Mouse (Mus musculus) granulocyte monocyte progenitor cell, adult 5-6 weeks (primary cell): Measurements from ENCODE around the gene Ldhd. TPM values are rescaled to one million over a fixed set of nuclear protein-coding genes. Genes with fewer than 3 reads are reported as not detected.

Source experiments
- ATAC-seq: replicated peaks from 2 replicates; pipeline ENCODE4 v1.8.0; 2016; ENCODE audit warnings: mild to moderate bottlenecking, moderate TSS enrichment, inconsistent platforms; ENCODE audit not compliant: poor library complexity, severe bottlenecking
- total RNA-seq, 2 experiments: library from RNA; stranded (forward) in 1 of 2; stranded (reverse) in 1 of 2; fragments of 200-712, 200-1000 nt in 1 of 2; fragments of >200 nt in 1 of 2; fragmentation: Nextera tagmentation in 1 of 2; gene quantifications; 2 replicates each; pipeline ENCODE4 v1.2.3; 2014 to 2017

The Ldhd gene
- total RNA-seq, 2 experiments from 2014 or later = not detected

DNA sequence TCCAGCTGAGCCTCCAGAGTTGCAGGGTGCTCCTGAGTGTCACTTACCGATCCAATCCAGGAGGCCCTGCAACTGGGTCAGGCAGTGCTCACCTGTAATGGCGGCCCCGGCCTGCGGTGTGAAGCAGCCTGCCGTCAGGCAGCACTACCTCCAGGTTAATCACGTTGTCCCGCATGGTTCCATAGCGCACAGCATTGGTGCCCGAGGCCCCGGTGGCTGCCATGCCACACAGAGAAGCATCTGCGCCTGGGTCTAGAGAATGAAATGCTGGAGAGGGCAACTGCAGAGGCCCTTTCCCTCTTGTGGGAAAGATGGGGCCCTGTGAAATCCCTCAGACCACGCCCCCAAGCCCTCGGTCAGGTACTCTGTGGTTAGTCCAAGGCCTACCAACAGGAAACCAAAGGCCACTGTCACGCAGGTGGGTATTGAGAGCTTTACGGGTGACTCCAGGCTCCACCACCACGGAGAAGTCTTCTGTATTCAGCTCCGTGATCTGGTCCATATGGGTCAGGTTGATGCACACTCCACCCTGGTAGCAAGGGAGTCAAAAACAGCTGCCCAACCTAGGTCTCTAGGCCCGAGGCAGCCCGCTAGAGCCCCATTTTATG lies 1.2 kb downstream of the Ldhd start:
- ATAC-seq = no peak; the same call in 1 of the 2 replicates

DNA sequence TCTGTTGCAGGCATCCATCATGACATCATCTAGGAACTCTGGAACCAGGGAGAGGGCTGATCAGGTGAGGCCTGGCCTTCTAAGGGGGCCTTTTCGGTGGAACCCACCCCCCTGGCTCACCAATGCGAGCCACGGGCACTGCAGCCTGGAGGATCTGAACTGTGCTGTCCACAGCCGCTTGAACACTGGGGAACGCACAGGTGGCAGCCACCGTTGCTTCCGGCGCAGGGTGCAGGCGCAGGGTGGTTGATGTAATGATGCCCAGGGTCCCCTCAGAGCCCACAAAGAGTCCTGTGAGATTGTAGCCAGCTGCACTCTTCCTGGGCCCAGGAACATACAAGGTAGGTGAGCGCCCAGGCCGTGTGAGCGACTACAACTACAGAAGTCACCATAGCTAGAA lies 1.8 kb downstream of the Ldhd start:
- ATAC-seq = no peak

DNA sequence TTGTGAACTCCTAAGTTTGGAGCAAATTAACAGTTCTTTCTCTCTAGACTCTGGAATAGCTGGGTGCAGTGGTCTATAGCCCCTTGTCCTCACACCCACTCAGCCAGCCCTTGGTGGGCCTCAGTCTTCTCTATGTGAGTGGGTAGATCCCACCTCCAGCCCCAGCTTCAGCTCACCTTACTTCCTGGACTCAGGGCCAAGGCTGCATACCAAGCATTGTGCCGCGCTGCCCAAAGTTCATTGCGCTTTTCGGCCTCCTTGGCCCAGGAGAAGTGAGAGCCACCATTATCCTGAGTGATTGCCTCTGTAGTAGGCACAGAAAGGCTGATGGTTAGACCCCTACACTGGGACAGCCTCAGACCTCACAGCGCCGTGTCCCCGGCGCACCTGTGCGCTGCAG lies 2.3 kb downstream of the Ldhd start:
- ATAC-seq = no peak

DNA sequence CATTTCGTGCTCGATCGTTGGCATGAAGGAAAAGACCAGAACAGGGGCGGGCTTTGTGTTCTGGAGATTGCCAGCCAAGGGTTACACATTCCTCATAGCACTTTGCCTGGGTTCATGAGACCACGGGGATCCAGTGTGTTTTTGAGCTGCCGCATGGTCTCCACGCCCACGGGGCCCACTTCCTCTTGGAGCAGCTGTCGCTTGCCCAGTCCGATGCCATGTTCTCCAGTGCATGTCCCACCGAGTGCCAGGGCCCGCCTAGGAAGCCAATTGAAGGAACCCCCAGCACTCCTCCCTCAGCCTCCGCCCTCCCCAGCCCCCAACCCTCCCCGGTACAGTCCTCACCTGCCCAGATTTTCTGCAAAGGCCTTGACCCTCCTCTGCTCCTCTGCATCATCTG lies 3.2 kb downstream of the Ldhd start:
- ATAC-seq = peak; percentile 23; the same call in 1 of the 2 replicates

DNA sequence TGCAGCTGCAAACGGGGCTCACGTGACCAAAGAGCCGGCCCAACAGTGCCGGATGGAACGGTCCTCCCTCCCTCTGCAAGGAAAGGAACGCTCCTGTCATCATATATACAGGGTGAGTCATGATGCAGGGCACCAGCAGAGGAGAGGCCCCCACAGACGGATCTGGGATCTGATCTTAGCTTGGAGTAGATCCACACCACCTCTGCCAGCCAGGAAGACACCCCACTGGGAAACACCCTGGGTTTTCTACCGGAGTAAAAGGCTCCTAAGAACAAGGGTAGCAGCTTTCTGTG lies 3.7 kb downstream of the Ldhd start:
- ATAC-seq = no peak

DNA sequence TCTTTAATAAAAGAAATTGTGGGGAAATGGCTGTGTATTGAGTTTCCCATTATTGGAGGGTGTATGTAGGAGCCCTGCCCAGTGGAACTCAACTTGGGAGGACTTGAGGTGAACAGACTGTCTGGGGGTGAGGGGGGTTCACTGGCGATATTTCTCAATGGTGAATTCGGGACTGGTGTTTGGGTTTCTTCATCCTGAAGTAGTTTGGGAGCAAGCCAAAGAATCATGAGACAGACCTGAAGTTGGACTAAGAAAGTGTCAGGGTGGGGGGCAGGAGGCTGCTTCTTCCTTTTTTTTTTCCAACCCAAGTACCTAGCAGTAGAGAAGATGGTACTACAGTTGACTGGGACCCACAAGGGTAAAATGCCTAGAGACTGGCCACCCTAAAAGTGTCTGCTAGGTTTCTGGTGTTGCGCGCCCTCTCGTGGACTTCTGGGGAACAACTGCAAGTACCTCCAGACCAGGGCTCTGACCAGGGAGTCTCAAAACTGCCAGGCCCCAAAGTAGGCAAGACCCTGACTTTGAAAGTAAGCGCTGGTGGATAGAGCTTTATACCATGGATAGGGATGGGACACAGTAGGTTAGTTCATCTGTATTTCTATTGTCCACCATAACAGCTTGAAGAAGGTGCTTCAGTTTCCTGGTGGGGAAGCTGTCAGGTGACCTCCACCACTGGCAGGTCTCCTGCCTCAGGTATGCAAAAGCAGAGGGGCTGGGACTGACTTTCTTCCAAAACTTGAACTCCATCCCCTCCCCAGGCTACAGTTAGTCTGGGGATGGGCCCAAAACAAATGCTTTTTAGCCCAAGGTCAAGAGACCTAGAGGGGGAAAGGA lies 4.3 kb downstream of the Ldhd start:
- peak; percentile 52 for ATAC-seq

DNA sequence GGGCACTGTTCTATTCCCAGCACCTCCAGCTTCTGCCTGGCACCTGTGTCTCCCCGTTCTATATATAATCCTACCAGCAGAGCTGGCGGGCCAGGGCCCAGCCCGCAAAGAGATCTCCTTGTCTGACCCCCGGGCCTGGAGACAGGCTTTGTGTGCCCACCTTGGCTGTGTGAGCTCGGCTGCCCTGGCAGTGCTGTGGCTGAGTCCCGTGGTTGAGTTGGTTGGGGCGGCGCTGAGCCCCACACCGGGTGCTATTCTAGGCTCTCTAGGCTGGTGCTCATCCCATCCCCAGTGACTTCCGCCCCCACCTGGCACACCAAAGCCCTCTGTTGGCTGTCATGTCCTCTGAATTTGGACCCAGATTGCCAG lies 5.3 kb downstream of the Ldhd start:
- ATAC-seq = no peak

DNA sequence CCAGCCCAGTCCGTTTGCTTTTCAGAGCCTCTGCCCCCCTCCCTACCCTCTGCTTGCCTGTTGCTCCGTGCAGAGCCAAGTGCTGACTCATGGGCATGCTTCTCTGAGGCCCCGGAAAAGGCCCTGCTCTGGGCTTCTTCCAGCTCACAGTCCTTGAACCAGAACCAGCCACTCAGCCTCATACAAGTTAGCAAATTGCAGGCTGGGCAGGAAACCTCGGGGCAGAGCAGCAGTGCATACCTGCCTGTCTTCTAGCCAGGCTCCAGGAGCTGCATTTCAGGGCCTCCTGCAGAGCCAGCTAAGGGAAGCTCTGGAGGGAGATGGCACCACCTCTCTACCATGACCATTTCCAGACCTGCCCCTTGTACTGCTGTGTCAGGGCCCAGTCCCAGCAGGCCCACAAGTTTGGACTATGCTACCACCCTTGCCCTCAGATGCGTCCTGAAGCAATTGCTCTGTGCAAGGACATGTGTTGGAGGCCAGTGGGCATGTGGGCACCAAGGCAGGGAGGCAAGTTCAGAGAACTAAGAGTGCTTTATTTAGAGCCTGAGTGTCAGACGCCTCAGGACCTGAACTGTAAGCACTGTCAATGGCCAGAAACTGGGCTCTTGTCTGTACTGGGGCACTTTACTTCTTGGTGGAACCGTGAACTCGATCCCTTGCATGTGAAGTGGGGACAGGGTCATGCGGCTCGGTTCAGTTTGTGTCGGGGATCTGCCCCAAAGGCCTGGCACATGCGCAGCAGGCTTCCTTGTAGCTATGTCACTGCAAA lies 5.9 kb downstream of the Ldhd start:
- ATAC-seq = no peak; the same call in 1 of the 2 replicates

DNA sequence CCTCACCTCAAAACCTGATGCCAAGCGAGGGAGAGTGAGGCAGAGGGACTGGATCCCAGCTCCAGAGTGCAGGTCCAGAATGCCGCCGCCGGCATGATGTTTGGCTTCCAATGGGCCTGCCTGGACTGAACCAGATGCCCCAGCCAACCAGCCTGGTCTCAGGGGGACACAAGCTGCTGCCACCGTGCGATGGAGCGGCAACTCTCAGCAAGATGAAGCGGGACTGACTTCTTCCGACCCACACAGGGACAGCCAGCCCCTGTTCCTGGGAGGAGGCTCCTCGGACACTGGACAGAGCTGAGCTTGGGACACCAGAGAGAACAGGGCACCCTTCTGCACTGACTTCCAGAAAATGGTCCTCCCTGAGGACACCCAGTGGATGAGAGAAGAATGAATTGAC lies 7.6 kb downstream of the Ldhd start:
- ATAC-seq = no peak

DNA sequence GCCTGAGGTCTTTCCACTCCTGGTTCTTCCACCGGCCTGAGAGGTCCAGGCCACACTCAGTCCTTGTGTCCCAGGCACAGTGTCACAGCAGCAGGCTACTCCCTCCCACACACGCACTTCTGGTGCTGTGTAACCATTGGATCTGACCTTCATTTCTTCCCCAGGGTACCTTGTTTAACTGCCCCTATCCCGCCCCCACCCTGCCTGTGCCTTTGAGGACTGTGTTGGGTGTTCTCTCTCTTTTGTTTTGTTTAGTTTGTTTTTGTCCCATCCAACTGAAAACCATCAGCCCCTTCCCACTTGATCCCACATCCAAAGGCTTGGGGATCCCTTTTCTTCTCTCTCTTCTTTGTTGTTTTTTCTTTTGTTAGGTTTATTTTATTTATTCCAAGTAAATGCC lies 8.1 kb downstream of the Ldhd start:
- ATAC-seq = no peak

DNA sequence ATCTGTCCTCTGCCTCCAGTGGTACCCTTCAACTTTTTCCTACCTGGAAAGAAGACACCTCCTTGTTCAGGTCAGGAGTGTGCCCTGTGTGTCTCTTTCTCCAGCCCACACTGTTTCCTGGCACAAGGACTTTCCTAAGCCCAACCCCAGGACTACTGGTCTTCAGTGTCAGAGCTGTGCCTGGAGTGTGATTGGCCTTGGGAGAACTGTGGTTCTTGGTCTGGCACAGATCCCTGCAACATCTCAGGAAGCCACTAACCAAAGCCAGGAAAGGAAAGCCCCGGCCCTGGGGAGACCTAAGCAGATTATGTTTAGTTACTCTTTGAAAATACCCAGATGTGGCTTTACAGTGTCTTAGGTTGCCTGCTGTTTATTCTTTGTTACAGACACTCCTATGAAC lies 10.2 kb downstream of the Ldhd start:
- peak; percentile 29 for ATAC-seq

DNA sequence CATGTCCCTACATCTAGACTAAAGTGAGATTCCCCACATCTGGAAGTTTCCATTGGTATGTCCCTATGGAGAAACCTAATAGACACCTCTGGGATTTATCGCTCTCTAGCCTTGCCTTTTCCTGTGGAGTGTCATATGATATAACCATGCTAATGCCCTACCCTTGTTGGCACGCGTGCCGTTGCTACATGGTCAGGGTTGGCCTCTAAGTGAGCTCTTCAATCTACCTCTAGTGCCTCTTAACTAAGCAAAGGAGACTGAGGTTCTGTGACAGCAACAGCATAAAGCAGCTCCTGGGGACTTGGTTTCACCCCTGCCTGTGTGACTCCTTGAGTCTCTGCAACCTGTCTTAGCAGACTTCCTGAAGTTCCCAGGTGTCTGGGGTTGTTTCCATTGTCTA lies 11.9 kb downstream of the Ldhd start:
- ATAC-seq = no peak

DNA sequence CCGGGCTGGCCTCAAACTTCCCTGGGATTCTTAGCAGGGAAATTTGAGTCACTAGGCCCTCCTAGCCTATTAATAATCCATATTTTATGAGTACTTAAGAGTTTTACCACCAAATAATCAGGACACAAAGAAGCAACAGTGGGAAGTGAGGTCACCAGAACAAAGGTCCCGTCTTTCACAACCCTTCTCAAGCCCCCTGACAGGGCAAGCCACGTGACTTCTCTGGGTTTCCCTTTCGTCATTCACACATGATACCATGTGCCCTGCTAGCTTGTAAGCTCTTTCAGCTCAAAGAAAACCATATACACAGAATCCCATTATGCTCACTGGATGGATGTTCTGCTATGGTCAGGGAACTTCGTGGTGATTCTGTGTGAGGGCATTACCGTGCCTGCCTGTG lies 12.4 kb downstream of the Ldhd start:
- peak; percentile 72 for ATAC-seq

DNA sequence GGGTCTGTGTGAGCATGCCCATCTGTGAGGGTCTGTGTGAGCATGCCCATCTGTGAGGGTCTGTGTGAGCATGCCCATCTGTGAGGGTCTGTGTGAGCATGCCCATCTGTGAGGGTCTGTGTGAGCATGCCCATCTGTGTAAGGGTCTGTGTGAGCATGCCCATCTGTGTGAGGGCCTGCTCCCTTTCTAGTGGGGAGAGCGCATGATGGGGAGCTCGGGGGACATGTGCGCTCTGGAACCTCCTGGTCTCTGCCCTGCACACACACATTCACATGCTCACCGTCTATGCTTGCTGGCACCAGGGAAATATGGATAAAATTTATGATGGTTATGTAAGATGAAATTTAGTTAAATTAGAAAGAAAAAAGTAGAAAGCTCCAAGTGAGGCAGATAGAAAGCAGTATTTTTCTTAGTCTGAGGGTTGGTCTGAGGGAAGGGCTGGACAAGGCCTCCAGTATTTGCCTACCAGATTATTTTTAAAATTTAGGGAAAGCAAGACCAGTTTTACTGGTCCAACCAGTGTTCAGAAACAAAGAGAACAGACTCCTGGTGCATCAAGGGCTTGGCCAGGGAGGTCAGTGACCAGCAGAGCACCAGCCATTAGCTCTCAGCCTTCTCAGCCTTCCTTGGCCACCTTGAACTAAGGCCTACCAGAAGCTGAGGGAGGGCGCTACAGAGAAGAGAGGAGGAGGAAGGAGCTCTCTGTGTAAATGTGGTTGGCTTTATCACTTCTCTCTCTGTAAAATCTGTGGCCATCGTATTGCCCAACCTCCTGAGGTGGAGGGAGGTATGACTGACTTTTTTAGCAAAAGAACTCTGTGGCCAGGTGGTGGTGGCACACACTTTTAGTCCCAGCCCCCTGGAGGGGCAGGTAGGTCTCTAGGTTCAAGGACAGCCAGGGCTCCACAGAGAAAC lies 15.1 kb downstream of the Ldhd start:
- peak; percentile 70 for ATAC-seq

DNA sequence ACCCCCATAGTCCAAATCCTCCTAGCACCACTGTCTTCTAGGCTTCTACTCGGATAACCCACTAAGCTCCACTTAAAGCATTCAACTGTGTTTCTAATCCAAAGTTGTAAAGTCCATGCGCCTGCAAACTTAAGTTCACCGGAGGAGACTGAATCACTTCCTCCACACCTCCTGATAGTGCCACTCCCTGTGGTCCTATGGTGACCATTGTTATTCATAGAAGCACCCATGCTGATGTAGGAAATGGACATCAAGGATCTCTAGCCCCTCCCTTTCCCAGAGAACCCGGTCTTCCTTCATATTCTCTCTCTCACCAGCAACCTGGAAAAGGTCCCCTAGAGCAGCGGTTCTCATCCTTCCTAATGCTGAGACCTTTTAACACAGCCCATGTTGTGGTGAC lies 17.0 kb downstream of the Ldhd start:
- ATAC-seq = no peak

DNA sequence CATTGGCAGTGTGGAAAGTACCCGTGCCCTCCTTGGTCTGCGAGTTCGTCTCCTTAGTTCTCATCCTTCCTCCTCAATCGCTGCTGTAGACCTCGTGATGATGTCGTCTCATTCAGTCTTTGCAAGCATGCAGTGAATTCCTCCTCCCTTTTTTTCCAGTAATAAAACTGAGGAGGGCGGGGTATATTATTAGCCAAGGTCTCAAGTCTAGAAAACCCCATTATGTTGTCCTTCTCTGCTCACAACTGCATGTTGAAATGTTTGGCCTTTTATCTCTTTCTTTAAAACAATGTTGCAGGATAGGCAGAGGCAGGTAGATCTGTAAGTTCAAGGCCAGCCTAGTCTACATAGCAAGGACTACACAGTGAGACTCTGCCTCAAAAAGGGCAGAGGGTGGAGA lies 22.8 kb downstream of the Ldhd start:
- ATAC-seq = no peak

DNA sequence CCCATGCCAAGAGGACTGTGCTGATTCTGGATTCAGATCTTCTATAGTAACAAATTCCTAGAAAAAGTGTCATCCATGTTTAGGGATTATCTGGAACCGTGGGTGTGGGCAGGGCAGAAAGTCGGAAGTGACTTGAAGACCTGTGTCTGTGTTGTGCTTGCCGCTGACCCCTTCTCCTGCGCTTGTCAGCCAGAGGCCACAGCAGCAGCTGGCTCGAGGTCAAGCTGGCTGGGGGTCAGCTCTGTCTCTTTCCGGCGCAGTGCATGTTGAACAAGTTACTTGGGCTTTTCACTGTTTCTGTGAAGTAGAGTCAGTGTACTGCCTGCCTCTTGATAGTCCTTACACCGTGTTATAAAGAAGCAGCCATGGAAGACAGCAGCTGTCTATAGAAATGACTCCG lies 23.2 kb downstream of the Ldhd start:
- no peak for ATAC-seq

DNA sequence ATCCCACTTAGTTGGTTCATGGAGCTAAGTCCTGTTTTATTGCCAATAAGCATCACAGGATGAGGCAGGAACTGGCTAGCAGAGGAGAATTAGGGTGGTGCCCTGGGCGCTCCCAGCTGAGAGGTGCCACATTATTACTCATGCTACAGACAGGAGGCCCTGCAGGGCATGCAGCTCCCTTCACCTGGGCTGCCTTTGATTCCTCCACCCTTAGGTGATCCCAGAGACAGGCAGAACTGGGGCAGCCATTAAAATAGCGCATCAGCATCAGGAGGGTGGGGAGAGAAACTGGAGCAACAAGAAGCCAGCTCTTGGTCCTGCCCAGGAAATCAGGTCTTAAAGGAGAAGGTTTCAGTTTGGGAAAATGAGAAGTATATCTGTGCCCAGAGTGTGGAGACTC lies 25.2 kb downstream of the Ldhd start:
- ATAC-seq = peak; percentile 31; the same call in 1 of the 2 replicates

DNA sequence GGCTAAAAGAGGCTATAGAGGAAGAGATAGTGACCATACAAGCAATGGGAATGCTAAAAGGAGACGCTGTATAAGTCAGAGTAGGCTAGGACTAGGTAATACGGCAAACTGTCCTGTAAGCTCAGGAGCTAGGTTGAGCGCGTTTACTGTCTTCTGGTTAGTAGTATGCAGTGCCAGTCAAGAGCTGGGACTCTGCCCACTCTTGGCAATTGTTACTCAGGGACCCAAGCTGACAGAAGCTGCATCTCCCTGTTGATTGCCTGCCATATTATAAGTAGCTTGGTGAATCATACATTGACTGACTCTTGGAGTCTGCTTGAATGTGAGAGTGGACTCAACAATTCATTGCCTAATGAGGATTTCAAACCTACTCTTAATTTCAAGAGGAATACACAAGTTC lies 28.1 kb downstream of the Ldhd start:
- no peak for ATAC-seq

DNA sequence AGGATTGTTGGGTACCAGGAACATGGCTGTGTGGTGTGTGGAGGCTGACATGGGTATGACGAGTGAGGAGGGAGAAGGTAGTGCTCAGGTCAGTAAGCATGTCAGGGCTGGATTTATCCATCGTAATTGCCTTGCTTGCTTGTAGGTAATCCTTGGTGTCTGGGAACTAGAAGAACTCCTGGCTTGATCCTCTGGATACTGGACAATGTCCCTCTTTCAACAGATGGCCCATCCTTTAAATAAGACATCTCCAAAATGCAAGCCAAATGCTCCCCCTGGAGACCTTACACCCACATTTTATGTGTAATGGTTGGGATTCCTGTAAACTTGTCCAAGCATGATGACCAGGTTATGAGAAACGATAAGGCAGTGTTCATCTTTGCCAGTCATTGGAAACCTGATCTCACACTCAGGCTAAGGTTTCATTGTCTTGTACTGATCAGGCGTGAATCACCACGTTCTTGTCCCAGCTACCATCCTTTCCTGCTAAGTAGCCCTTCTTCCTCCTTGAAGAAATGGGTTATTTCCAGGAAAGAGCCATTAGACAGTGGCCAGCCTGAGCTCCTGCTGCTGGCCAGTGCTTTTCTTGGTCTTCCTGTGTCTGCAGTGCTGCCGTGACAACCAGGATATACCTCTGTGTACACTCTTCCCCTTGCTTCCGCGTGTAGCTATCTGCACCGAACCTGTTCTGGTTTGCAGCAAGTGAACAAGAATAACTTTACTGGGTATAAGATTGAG lies 30.3 kb downstream of the Ldhd start:
- no peak for ATAC-seq
